Mouse (Mus musculus): ENCODE measurements at regions not wholly inside any gene's neighbourhood (a gene's known extent, or its start where the extent isn't known, plus 50 kb on each side); places are given as distances from the start of the nearest gene placed in this dataset.
"Not testable (repeated sequence)": the region's sequence is repeated elsewhere in the genome, so short reads cannot be mapped to it uniquely, and the experiment has no call there.

GRCm38 (mm10) chr15:8850996-8851395 is 116.8 kb upstream of the Ranbp3l start:
- Histone ChIP-seq H3K4me1 (ENCODE audit: control insufficient read depth, insufficient read depth, low read length) (no peaks in the 10 kb centered on the region), H3K27ac (ENCODE audit: insufficient read depth, low read length) (no peak overlapping the region), H3K27me3 (ENCODE audit: control insufficient read depth, insufficient read depth, low read length) (no peaks in the 10 kb centered on the region), H3K4me3 (replicated peaks; ENCODE audit: insufficient read depth, low read depth, low read length) (no peak overlapping the region)
- TF ChIP-seq CTCF (IDR thresholded peaks at IDR 0.05; ENCODE audit: borderline replicate concordance, insufficient read depth, low read depth, low read length), result no peak
- no peak for TF ChIP-seq POLR2A (IDR thresholded peaks at IDR 0.05; ENCODE audit: borderline replicate concordance, insufficient read depth, low read length)
- DNase-seq, result no peak
- WGBS, result 44% methylated on average over 1 of the region's 1 CpGs

- DNase-seq, result no peak
- H3K4me3 ChIP-seq (replicated peaks; ENCODE audit: insufficient read depth, low read depth, low read length), result no peak overlapping the region
- H3K4me1 ChIP-seq (ENCODE audit: control insufficient read depth, insufficient read depth, low read length), result no peaks in the 10 kb centered on the region
- no peak overlapping the region for H3K27ac ChIP-seq (ENCODE audit: insufficient read depth, low read length)
- TF ChIP-seq CTCF (IDR thresholded peaks at IDR 0.05; ENCODE audit: borderline replicate concordance, insufficient read depth, low read depth, low read length), result peak; percentile 30; the same call in 1 of the 2 replicates
- TF ChIP-seq POLR2A (IDR thresholded peaks at IDR 0.05; ENCODE audit: borderline replicate concordance, insufficient read depth, low read length), result no peak
- H3K27me3 ChIP-seq (ENCODE audit: control insufficient read depth, insufficient read depth, low read length), result no peaks in the 10 kb centered on the region
- 60% methylated on average over 5 of the region's 5 CpGs for WGBS
These were observed 118.3 kb upstream of the Ranbp3l start for GRCm38 (mm10) chr15:8849413-8849812.

DNA sequence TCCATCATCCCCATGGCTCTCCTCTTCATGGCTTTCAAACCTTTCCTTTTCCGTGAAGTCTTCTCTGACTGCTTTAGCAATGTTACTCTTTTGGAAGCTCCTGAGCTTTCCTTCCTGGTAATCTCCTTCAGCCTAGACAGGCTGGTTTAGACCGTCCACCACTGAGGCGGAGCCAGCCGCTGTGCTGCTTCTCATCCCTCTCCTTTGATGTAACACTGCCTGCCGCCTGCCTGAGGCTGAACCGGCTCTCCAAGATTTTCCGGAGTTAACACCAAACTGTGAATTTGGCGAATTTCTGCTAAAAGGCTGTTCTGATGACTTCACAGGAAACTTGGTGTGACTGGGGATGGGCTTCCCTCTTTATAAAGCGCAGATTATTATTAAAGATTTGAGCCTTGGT is 125.6 kb upstream of the Ranbp3l start:
- no peak overlapping the region for H3K27ac ChIP-seq (ENCODE audit: insufficient read depth, low read length)

GRCm38 (mm10) chr15:8839462-8839861 is 128.3 kb upstream of the Ranbp3l start:
- no peaks in the 10 kb centered on the region for H3K27me3 ChIP-seq (ENCODE audit: control insufficient read depth, insufficient read depth, low read length)
- no peaks in the 10 kb centered on the region for H3K4me1 ChIP-seq (ENCODE audit: control insufficient read depth, insufficient read depth, low read length)
- TF ChIP-seq CTCF (IDR thresholded peaks at IDR 0.05; ENCODE audit: borderline replicate concordance, insufficient read depth, low read depth, low read length) (no peak), POLR2A (IDR thresholded peaks at IDR 0.05; ENCODE audit: borderline replicate concordance, insufficient read depth, low read length) (no peak)
- H3K4me3 ChIP-seq (replicated peaks; ENCODE audit: insufficient read depth, low read depth, low read length), result no peak overlapping the region
- H3K27ac ChIP-seq (ENCODE audit: insufficient read depth, low read length), result no peak overlapping the region
- DNase-seq, result no peak
- WGBS, result 93% methylated on average over 1 of the region's 1 CpGs

More for the DNA sequence above, 125.6 kb upstream of the Ranbp3l start:
- Histone ChIP-seq H3K27me3 (ENCODE audit: control insufficient read depth, insufficient read depth, low read length) (no peaks in the 10 kb centered on the region), H3K4me3 (replicated peaks; ENCODE audit: insufficient read depth, low read depth, low read length) (no peak overlapping the region), H3K4me1 (ENCODE audit: control insufficient read depth, insufficient read depth, low read length) (no peaks in the 10 kb centered on the region)
- TF ChIP-seq POLR2A (IDR thresholded peaks at IDR 0.05; ENCODE audit: borderline replicate concordance, insufficient read depth, low read length), result no peak
- no peak for TF ChIP-seq CTCF (IDR thresholded peaks at IDR 0.05; ENCODE audit: borderline replicate concordance, insufficient read depth, low read depth, low read length)
- DNase-seq, result no peak
- WGBS, result 81% methylated on average over 9 of the region's 9 CpGs

DNA sequence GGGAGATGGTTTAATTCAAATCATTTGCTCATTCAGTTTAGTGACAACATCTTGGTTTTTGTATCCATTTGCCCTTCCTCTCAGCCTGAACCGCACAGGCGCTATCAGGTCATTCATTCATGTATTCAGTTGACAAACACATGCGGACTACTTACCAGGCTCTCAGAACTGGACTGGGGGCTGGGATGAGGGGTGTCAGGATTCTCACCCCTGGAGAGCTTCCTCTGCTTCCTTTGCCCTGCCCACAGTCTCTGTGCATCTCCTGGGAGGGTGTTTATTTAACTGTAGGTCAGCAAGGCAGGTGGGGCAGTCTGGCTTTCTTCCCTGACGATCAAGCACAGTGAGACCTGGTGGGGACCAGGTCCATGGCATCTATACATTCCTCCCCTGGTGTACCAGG is 123.6 kb upstream of the Slc1a3 start:
- Histone ChIP-seq H3K27ac (ENCODE audit: insufficient read depth, low read length) (no peak overlapping the region), H3K4me1 (ENCODE audit: control insufficient read depth, insufficient read depth, low read length) (peaks cover 16% of the 10 kb centered on the region; the same call in 1 of the 2 replicates), H3K4me3 (replicated peaks; ENCODE audit: insufficient read depth, low read depth, low read length) (no peak overlapping the region), H3K27me3 (ENCODE audit: control insufficient read depth, insufficient read depth, low read length) (no peaks in the 10 kb centered on the region)
- no peak for DNase-seq
- WGBS, result 89% methylated on average over 4 of the region's 4 CpGs
- TF ChIP-seq CTCF (IDR thresholded peaks at IDR 0.05; ENCODE audit: borderline replicate concordance, insufficient read depth, low read depth, low read length) (no peak), POLR2A (IDR thresholded peaks at IDR 0.05; ENCODE audit: borderline replicate concordance, insufficient read depth, low read length) (no peak)

DNA sequence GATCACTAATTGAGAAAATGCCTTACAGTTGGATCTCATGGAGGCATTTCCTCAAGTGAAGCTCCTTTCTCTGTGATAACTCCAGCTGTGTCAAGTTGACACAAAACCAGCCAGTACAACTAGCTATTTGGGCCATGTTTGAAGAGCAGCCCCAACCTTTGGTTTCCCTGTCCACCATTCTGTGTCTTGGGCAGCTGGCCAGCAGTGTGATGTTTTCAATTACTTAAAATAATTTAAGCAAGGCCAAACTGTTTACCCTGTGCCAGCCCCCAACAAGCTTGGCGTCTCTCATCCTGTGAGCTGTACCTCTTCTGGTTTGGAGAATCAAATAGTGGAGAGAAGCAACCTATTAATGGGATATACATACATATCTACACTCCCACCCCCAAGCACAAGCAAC is 122.4 kb upstream of the Slc1a3 start:
- peaks cover 16% of the 10 kb centered on the region; the same call in 1 of the 2 replicates for H3K4me1 ChIP-seq (ENCODE audit: control insufficient read depth, insufficient read depth, low read length)
- H3K27me3 ChIP-seq (ENCODE audit: control insufficient read depth, insufficient read depth, low read length), result no peaks in the 10 kb centered on the region
- WGBS, result 86% methylated on average over 1 of the region's 1 CpGs
- TF ChIP-seq POLR2A (IDR thresholded peaks at IDR 0.05; ENCODE audit: borderline replicate concordance, insufficient read depth, low read length), result no peak
- TF ChIP-seq CTCF (IDR thresholded peaks at IDR 0.05; ENCODE audit: borderline replicate concordance, insufficient read depth, low read depth, low read length), result no peak
- H3K27ac ChIP-seq (ENCODE audit: insufficient read depth, low read length), result no peak overlapping the region
- no peak overlapping the region for H3K4me3 ChIP-seq (replicated peaks; ENCODE audit: insufficient read depth, low read depth, low read length)
- DNase-seq, result peak in 1 of 2 experiments; percentile 20

DNA sequence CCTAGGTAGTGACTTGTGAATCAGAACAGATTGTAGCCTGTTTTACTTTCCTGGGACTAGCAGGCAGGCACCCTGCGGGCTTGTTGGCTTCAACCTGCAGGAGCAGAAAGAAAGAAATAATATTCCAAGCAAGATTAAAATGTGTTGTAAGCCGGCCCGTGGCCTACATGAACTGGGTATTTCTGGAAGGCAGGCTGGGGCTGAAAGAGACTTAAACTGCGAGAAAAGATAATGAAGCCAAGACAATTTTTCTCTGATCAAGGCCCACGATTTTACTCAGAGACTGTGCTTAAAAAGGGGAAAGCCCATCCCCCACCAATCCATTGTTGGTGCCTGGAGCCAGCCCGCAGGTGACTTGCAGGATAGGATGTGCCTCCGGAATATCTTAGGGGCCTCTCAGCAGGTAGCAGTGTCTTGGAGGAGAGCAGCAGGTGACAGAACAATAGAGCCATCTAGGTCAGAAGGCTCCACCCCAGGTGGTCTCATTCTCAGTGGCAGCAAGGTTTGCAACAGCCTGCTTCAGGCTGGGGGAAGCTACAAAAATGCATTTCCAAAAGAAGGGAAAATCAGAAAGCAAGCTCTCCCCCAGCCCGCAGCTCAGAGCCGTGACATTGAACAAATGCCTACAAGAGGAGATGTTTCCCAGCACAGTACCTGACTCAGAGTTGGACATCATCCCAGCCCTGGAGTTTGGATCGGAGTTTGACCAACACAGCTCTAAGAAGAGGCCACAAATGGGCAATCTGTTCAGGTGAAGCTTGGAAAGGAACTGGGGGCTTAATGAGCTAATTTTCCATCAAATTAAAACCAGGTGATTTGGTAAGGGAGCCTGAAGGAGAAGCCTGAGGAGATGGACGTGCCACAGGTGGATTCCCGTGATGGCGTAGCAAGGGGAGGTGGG is 121.4 kb upstream of the Slc1a3 start:
- 7% methylated on average over 13 of the region's 13 CpGs for WGBS
- Histone ChIP-seq H3K4me3 (replicated peaks; ENCODE audit: insufficient read depth, low read depth, low read length) (no peak overlapping the region), H3K27me3 (ENCODE audit: control insufficient read depth, insufficient read depth, low read length) (no peaks in the 10 kb centered on the region), H3K4me1 (ENCODE audit: control insufficient read depth, insufficient read depth, low read length) (peaks cover 16% of the 10 kb centered on the region; the same call in 1 of the 2 replicates), H3K27ac (ENCODE audit: insufficient read depth, low read length) (peak overlapping the region; percentile 24)
- no peak for TF ChIP-seq POLR2A (IDR thresholded peaks at IDR 0.05; ENCODE audit: borderline replicate concordance, insufficient read depth, low read length)
- TF ChIP-seq CTCF (IDR thresholded peaks at IDR 0.05; ENCODE audit: borderline replicate concordance, insufficient read depth, low read depth, low read length), result no peak
- DNase-seq, result peak; percentile 80 to 87

GRCm38 (mm10) chr15:8824861-8825260 is 114.3 kb upstream of the Slc1a3 start:
- H3K4me3 ChIP-seq (replicated peaks; ENCODE audit: insufficient read depth, low read depth, low read length), result no peak overlapping the region
- no peak for DNase-seq
- 60% methylated on average over 6 of the region's 6 CpGs for WGBS
- H3K27ac ChIP-seq (ENCODE audit: insufficient read depth, low read length), result no peak overlapping the region
- TF ChIP-seq POLR2A (IDR thresholded peaks at IDR 0.05; ENCODE audit: borderline replicate concordance, insufficient read depth, low read length), result no peak
- TF ChIP-seq CTCF (IDR thresholded peaks at IDR 0.05; ENCODE audit: borderline replicate concordance, insufficient read depth, low read depth, low read length), result no peak
- H3K4me1 ChIP-seq (ENCODE audit: control insufficient read depth, insufficient read depth, low read length), result no peaks in the 10 kb centered on the region
- no peaks in the 10 kb centered on the region for H3K27me3 ChIP-seq (ENCODE audit: control insufficient read depth, insufficient read depth, low read length)

GRCm38 (mm10) chr15:8822795-8823194 is 112.2 kb upstream of the Slc1a3 start:
- over 99% methylated on average over 3 of the region's 8 CpGs for WGBS
- not testable (repeated sequence) for H3K4me1 ChIP-seq (ENCODE audit: control insufficient read depth, insufficient read depth, low read length); H3K4me3 ChIP-seq (replicated peaks; ENCODE audit: insufficient read depth, low read depth, low read length); H3K27ac ChIP-seq (ENCODE audit: insufficient read depth, low read length); DNase-seq; H3K27me3 ChIP-seq (ENCODE audit: control insufficient read depth, insufficient read depth, low read length)
